Comparison of ENCODE assay signal across 9 mouse cellular contexts in the genomic region with DNA sequence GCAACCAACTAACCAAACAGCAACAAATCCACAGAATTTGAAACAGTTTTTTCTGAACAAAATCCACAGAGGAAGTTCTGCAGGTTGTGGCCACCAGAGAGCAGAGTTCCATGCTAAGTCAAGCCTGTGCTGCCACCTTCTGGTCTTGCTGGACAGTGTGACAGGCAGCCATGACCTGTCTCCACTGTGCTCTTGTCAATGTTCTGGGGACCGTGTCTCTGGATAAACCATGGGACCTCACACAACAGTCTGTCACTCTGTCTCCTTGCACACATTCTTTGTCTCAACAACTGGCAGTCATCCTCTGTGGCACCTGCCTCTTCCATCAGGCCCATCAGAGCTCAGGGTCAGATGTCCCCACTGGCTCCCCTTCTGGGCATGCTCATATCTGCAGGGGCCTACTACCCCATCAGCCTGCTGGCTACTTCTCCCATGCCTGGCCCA. TPM values are rescaled to one million over a fixed set of nuclear protein-coding genes. Genes with fewer than 3 reads are reported as not detected.
A peak's percentile ranks its signal among the peaks of the same experiment; 100 is the strongest.
DNase-seq lines count a peak whose midpoint lies in the region; ATAC-seq lines count a peak whose summit lies in the region.
"Had no signal": no experiment of that assay in that cellular context is flagged by ENCODE, and none has a peak within 500 bp of the region (broad histone marks: within the 10 kb centered on the region; RNA-seq: fewer than 3 reads in every experiment).

No protein-coding gene starts in this region.

- 25% methylated on average over 1 of the region's 1 CpGs for WGBS in embryonic facial prominence, embryonic 15.5 days
- 22% methylated on average over 1 of the region's 1 CpGs for WGBS in heart, embryonic 16.5 days
- WGBS in liver, embryonic 16.5 days (ENCODE audit: insufficient replicate concordance), result 0% methylated on average over 1 of the region's 1 CpGs

- no peak overlapping the region for H3K27ac ChIP-seq in embryonic facial prominence, embryonic 15.5 days (replicated peaks)
- H3K27ac ChIP-seq in heart, embryonic 16.5 days (ENCODE audit: low read length), result no peak overlapping the region
- no peak overlapping the region for H3K27ac ChIP-seq in liver, embryonic 16.5 days (ENCODE audit: low read length)
- H3K27ac ChIP-seq: macrophage had no signal

- 0 out of 2 replicates have a peak, but pooled peaks cover 4% of the 10 kb centered on the region for H3K36me3 ChIP-seq in embryonic facial prominence, embryonic 15.5 days
- H3K36me3 ChIP-seq in heart, embryonic 16.5 days (ENCODE audit: control insufficient read depth, insufficient read depth), result no peaks in the 10 kb centered on the region
- H3K36me3 ChIP-seq in liver, embryonic 16.5 days (ENCODE audit: control insufficient read depth, insufficient read depth), result no peaks in the 10 kb centered on the region

- no peak overlapping the region for H3K4me3 ChIP-seq in embryonic facial prominence, embryonic 15.5 days (replicated peaks)
- H3K4me3 ChIP-seq in heart, embryonic 16.5 days (ENCODE audit: low read length), result no peak overlapping the region
- H3K4me3 ChIP-seq in liver, embryonic 16.5 days (ENCODE audit: low read depth, low read length), result no peak overlapping the region

- no peaks in the 10 kb centered on the region for H3K9me3 ChIP-seq in embryonic facial prominence, embryonic 15.5 days (replicated peaks)
- H3K9me3 ChIP-seq in heart, embryonic 16.5 days (replicated peaks; ENCODE audit: control insufficient read depth, low read length), result no peaks in the 10 kb centered on the region
- no peaks in the 10 kb centered on the region for H3K9me3 ChIP-seq in liver, embryonic 16.5 days (replicated peaks; ENCODE audit: control insufficient read depth, low read length)

- H3K4me1 ChIP-seq in embryonic facial prominence, embryonic 15.5 days, result no peaks in the 10 kb centered on the region
- H3K4me1 ChIP-seq in heart, embryonic 16.5 days (ENCODE audit: control insufficient read depth, insufficient read depth, low read length), result no peaks in the 10 kb centered on the region
- peaks cover 22% of the 10 kb centered on the region for H3K4me1 ChIP-seq in liver, embryonic 16.5 days (ENCODE audit: control insufficient read depth, low read depth, low read length)

- H3K27me3 ChIP-seq in embryonic facial prominence, embryonic 15.5 days, result no peaks in the 10 kb centered on the region
- no peaks in the 10 kb centered on the region for H3K27me3 ChIP-seq in heart, embryonic 16.5 days (ENCODE audit: control insufficient read depth, insufficient read depth, low read length)
- H3K27me3 ChIP-seq in liver, embryonic 16.5 days (ENCODE audit: control insufficient read depth, insufficient read depth, low read depth, low read length), result no peaks in the 10 kb centered on the region

- H3K4me2 ChIP-seq in embryonic facial prominence, embryonic 15.5 days (replicated peaks), result no peak overlapping the region
- H3K4me2 ChIP-seq in heart, embryonic 16.5 days (ENCODE audit: low read depth, low read length), result no peak overlapping the region
- no peak overlapping the region for H3K4me2 ChIP-seq in liver, embryonic 16.5 days (ENCODE audit: low read depth, low read length)

- peak; percentile 43; the same call in 1 of the 2 replicates for ATAC-seq in embryonic facial prominence, embryonic 15.5 days (ENCODE audit: insufficient number of reproducible peaks, low FRiP score, low TSS enrichment, low read depth)
- peak; percentile 73; the same call in 1 of the 2 replicates for ATAC-seq in heart, embryonic 16.5 days (replicated peaks; ENCODE audit: extremely low read depth, insufficient read depth, low FRiP score)
- peak; percentile 50 for ATAC-seq in liver, embryonic 16.5 days (ENCODE audit: low read depth)

- peak; percentile 92 for DNase-seq in CD4-positive, CD25-positive, alpha-beta regulatory T cell, adult 2 months (ENCODE audit: low read depth, low spot score)
- peak; percentile 88 for DNase-seq in adrenal gland, postnatal 14 days
- DNase-seq in kidney, postnatal 4 days, result peak; percentile 87 to 91
- peak; percentile 50 for DNase-seq in ovary, postnatal 10 days (ENCODE audit: low spot score)
- peak; percentile 84 for DNase-seq in thymus, postnatal 0 days (ENCODE audit: low spot score)

- H3K9ac ChIP-seq in embryonic facial prominence, embryonic 15.5 days, result no peak overlapping the region
- no peak overlapping the region for H3K9ac ChIP-seq in heart, embryonic 16.5 days (ENCODE audit: low read length)
- no peak overlapping the region for H3K9ac ChIP-seq in liver, embryonic 16.5 days (ENCODE audit: low read depth, low read length)

RNA-seq across cellular contexts. Expression of gene Ccdc57, which starts 27.2 kb away (rescaled TPM):
- total RNA-seq in adrenal gland, postnatal 14 days (2021), result 12.6 and 17.7 TPM in 2 replicates
- 6.2 and 7.4 TPM in 2 replicates for polyA plus RNA-seq in embryonic facial prominence, embryonic 15.5 days (2015; fragmentation: Nextera tagmentation; extraction: Ambion mirVana)
- polyA plus RNA-seq in heart, embryonic 16.5 days (2015; fragmentation: Nextera tagmentation; extraction: Ambion mirVana), result 4.0 and 4.5 TPM in 2 replicates
- 1.6 and 1.7 TPM in 2 replicates for polyA plus RNA-seq in liver, embryonic 16.5 days (2015; fragmentation: Nextera tagmentation; extraction: Ambion mirVana)
- 1.9 and 2.2 TPM in 2 replicates for polyA plus RNA-seq in thymus, postnatal 0 days (2015; fragmentation: Nextera tagmentation; extraction: Ambion mirVana)

RNA-seq across cellular contexts. Expression of gene Slc16a3, which starts 42.8 kb away (rescaled TPM):
- total RNA-seq in adrenal gland, postnatal 14 days (2021), result 10.6 and 14.0 TPM in 2 replicates
- polyA plus RNA-seq in embryonic facial prominence, embryonic 15.5 days (2015; fragmentation: Nextera tagmentation; extraction: Ambion mirVana), result 67.2 and 72.2 TPM in 2 replicates
- polyA plus RNA-seq in heart, embryonic 16.5 days (2015; fragmentation: Nextera tagmentation; extraction: Ambion mirVana), result 164 and 206 TPM in 2 replicates
- 80.5 and 82.1 TPM in 2 replicates for polyA plus RNA-seq in liver, embryonic 16.5 days (2015; fragmentation: Nextera tagmentation; extraction: Ambion mirVana)
- 5.2 and 5.5 TPM in 2 replicates for polyA plus RNA-seq in thymus, postnatal 0 days (2015; fragmentation: Nextera tagmentation; extraction: Ambion mirVana)

Comparison
In these comparisons a context has a peak if more than half of its experiments do, and no peak if none do; other contexts are left out.
1. RNA of gene Slc16a3, which starts 42.8 kb away (polyA plus RNA-seq): 164 to 206 TPM in heart, embryonic 16.5 days, 80.5 to 82.1 TPM in liver, embryonic 16.5 days and 67.2 to 72.2 TPM in embryonic facial prominence, embryonic 15.5 days; 5.2 to 5.5 TPM in thymus, postnatal 0 days; every median in the first group is over 10 times any median in the second.
2. Peak in every context shown above with its lines, with median percentiles within 50 percentile points of each other: DNase-seq and ATAC-seq.